Mouse (Mus musculus): ENCODE measurements around the gene Gdi1.

DNA sequence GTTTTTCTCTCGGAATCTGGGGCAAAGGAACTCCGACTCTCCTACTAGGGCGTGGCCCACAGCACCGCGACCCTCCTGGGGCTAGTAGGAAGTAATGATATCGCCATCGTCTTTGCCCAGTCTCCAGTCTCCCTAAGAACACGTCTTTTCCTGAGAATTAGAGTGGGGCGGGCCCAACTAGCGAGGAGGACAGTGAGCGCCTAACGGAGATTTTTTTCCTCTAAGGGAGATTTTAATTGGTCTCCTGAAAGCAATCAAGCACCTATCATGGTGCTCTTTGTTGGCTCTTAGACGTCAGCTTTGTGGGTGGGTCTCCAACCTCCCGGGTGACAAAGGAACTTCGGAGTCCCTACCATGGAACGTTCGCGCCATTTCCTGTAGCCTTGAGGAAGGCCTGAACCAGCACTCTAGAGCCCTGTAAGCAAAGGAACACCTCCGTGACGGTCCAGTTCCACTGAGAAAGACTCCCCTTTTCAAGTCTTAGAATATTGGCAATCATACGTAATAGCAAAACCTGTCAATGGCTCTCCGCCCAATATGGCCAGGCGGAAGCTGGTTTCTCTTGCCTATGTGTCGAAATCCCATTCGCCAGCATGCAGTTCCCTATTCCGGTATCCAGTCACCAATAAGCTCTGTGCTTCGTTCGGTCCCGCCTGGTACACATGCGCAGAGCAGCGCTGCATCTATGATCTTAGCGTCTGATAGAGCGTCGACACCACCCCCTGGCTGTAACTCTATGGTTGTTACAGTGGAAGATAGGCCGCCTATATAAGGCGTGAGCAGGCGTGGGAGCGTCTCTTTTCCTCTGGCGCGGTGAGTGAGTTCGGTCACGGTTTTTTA is 34.5 kb upstream of the Gdi1 start, which contains the start of gene Rpl10:
- TF ChIP-seq CTCF (IDR thresholded peaks at IDR 0.05; ENCODE audit: insufficient read depth, low read depth, low read length), result no peak
- peak; percentile 83 for TF ChIP-seq POLR2A (IDR thresholded peaks at IDR 0.05; ENCODE audit: insufficient read depth, low read depth, low read length)

Data from olfactory bulb, adult 2 months (tissue).